Mouse (Mus musculus) midbrain, embryonic 13.5 days (tissue): ENCODE measurements around the gene Slc23a3. TPM values are rescaled to one million over a fixed set of nuclear protein-coding genes. Genes with fewer than 3 reads are reported as not detected.

Experiments used
- ATAC-seq: fragments of 200-750 bp; cut with Nextera tagmentation; 2 replicates; pipeline ENCODE4 v1.8.0; 2017; ENCODE audit warnings: mild to moderate bottlenecking, moderate TSS enrichment, moderate library complexity
- H3K27ac ChIP-seq: fragments of 300-500 bp; sonication (generic); 2 replicates; pipeline ENCODE4 v1.5.1; 2015; ENCODE audit warnings: inconsistent platforms, mild to moderate bottlenecking, moderate library complexity
- H3K27me3 ChIP-seq: fragments of 300-500 bp; sonication (generic); 2 replicates; pipeline ENCODE4 v1.6.1; 2015; ENCODE audit warnings: mild to moderate bottlenecking, inconsistent platforms
- H3K36me3 ChIP-seq: fragments of 300-500 bp; sonication (generic); 2 replicates; pipeline ENCODE4 v1.6.1; 2015; ENCODE audit warnings: mild to moderate bottlenecking, inconsistent platforms
- H3K4me1 ChIP-seq: fragments of 300-500 bp; sonication (generic); replicated peaks from 2 replicates; pipeline ENCODE4 v1.6.1; 2015; ENCODE audit warnings: inconsistent platforms
- H3K4me2 ChIP-seq: fragments of 300-500 bp; sonication (generic); replicated peaks from 2 replicates; pipeline ENCODE4 v1.6.1; 2015; ENCODE audit warnings: moderate library complexity, mild to moderate bottlenecking, inconsistent platforms
- H3K4me3 ChIP-seq: fragments of 300-500 bp; sonication (generic); replicated peaks from 2 replicates; pipeline ENCODE4 v1.5.1; 2015; ENCODE audit warnings: mild to moderate bottlenecking, inconsistent platforms
- H3K9ac ChIP-seq: fragments of 300-500 bp; sonication (generic); replicated peaks from 2 replicates; pipeline ENCODE4 v1.6.1; 2015; ENCODE audit warnings: mild to moderate bottlenecking, inconsistent platforms
- H3K9me3 ChIP-seq: fragments of 300-500 bp; sonication (generic); 2 replicates; pipeline ENCODE4 v1.6.1; 2016; ENCODE audit warnings: mild to moderate bottlenecking, inconsistent platforms
- WGBS: fragments of 180-500 bp; shearing (Covaris S2); methylation state at CpG from one replicate; pipeline ENCODE4 v1.1.7; 2015; 5-methylcytosine and 5-hydroxymethylcytosine counted together
- polyA plus RNA-seq: library from polyadenylated mRNA; unstranded; fragments of >200 nt; fragmentation: Nextera tagmentation; extraction: Ambion mirVana; gene quantifications from 2 replicates; pipeline ENCODE4 v1.2.1, GENCODE M21; 2015

Slc23a3 gene
- not detected in 2 replicates for polyA plus RNA-seq

- WGBS = 68% methylated on average over 12 of the region's 12 CpGs
- no peak within 1 kb of the TSS for H3K9ac ChIP-seq
- no peaks in the 10 kb centered on the region for H3K27me3 ChIP-seq
- no peaks in the 10 kb centered on the region for H3K4me1 ChIP-seq
- no peak within 1 kb of the TSS for H3K27ac ChIP-seq
- ATAC-seq = no peak
- H3K36me3 ChIP-seq = peaks cover 36% of the 10 kb centered on the region
- H3K9me3 ChIP-seq = no peaks in the 10 kb centered on the region
- H3K4me3 ChIP-seq = no peak within 1 kb of the TSS
- no peak within 1 kb of the TSS for H3K4me2 ChIP-seq
These were observed at the start of gene Slc23a3 for GRCm38 (mm10) chr1:75133421-75134207. Slc23a3 (minus strand) TSS chr1:75133890.

GRCm38 (mm10) chr1:75182160-75182559, 48.5 kb upstream of the Slc23a3 start:
- no peak overlapping the region for H3K4me3 ChIP-seq
- H3K4me2 ChIP-seq = no peak overlapping the region
- no peak for ATAC-seq
- H3K4me1 ChIP-seq = peaks cover 25% of the 10 kb centered on the region
- H3K36me3 ChIP-seq = peaks cover 69% of the 10 kb centered on the region
- no peaks in the 10 kb centered on the region for H3K27me3 ChIP-seq
- no peaks in the 10 kb centered on the region for H3K9me3 ChIP-seq
- WGBS = 75% methylated on average over 4 of the region's 4 CpGs
- H3K9ac ChIP-seq = no peak overlapping the region
- H3K27ac ChIP-seq = no peak overlapping the region

- H3K36me3 ChIP-seq = peaks cover 68% of the 10 kb centered on the region
- H3K4me3 ChIP-seq = no peak overlapping the region
- H3K4me2 ChIP-seq = no peak overlapping the region
- H3K27me3 ChIP-seq = no peaks in the 10 kb centered on the region
- H3K27ac ChIP-seq = no peak overlapping the region
- WGBS = 83% methylated on average over 4 of the region's 4 CpGs
- no peak overlapping the region for H3K9ac ChIP-seq
- peaks cover 25% of the 10 kb centered on the region for H3K4me1 ChIP-seq
- no peak for ATAC-seq
- H3K9me3 ChIP-seq = no peaks in the 10 kb centered on the region
These were observed 47.7 kb upstream of the Slc23a3 start for GRCm38 (mm10) chr1:75181377-75181870.

- peak overlapping the region; percentile 62; the same call in 1 of the 2 replicates for H3K4me3 ChIP-seq
- ATAC-seq = peak; percentile 13; the same call in 1 of the 2 replicates
- H3K4me1 ChIP-seq = peaks cover 25% of the 10 kb centered on the region
- H3K27ac ChIP-seq = peak overlapping the region; percentile 19; the same call in 1 of the 2 replicates
- no peaks in the 10 kb centered on the region for H3K9me3 ChIP-seq
- H3K4me2 ChIP-seq = peak overlapping the region; percentile 100
- no peaks in the 10 kb centered on the region for H3K27me3 ChIP-seq
- no peak overlapping the region for H3K9ac ChIP-seq
- WGBS = 43% methylated on average over 7 of the region's 7 CpGs
- H3K36me3 ChIP-seq = peaks cover 68% of the 10 kb centered on the region
These were observed 47.1 kb upstream of the Slc23a3 start for GRCm38 (mm10) chr1:75180741-75181140.

- Histone ChIP-seq H3K36me3 (peaks cover 68% of the 10 kb centered on the region), H3K4me1 (peaks cover 25% of the 10 kb centered on the region), H3K4me3 (peak within 1 kb of the TSS; percentile 62), H3K9ac (peak within 1 kb of the TSS; percentile 81), H3K4me2 (peak within 1 kb of the TSS; percentile 100), H3K9me3 (no peaks in the 10 kb centered on the region), H3K27ac (peak within 1 kb of the TSS; percentile 65), H3K27me3 (no peaks in the 10 kb centered on the region)
- WGBS = under 1% methylated on average over 31 of the region's 31 CpGs
- peak; percentile 94 for ATAC-seq
These were observed 46.5 kb upstream of the Slc23a3 start, which contains the start of gene Abcb6 for GRCm38 (mm10) chr1:75180105-75180590. Abcb6 (minus strand) TSS chr1:75180392.

- Histone ChIP-seq H3K4me2 (peak overlapping the region; percentile 100), H3K4me1 (peaks cover 25% of the 10 kb centered on the region), H3K9me3 (no peaks in the 10 kb centered on the region), H3K27ac (peak overlapping the region; percentile 65), H3K9ac (peak overlapping the region; percentile 81), H3K4me3 (peak overlapping the region; percentile 62), H3K27me3 (no peaks in the 10 kb centered on the region), H3K36me3 (peaks cover 67% of the 10 kb centered on the region)
- WGBS = 11% methylated on average over 23 of the region's 23 CpGs
- no peak; the same call in 1 of the 2 replicates for ATAC-seq
These were observed 45.8 kb upstream of the Slc23a3 start for GRCm38 (mm10) chr1:75179334-75180104.

DNA sequence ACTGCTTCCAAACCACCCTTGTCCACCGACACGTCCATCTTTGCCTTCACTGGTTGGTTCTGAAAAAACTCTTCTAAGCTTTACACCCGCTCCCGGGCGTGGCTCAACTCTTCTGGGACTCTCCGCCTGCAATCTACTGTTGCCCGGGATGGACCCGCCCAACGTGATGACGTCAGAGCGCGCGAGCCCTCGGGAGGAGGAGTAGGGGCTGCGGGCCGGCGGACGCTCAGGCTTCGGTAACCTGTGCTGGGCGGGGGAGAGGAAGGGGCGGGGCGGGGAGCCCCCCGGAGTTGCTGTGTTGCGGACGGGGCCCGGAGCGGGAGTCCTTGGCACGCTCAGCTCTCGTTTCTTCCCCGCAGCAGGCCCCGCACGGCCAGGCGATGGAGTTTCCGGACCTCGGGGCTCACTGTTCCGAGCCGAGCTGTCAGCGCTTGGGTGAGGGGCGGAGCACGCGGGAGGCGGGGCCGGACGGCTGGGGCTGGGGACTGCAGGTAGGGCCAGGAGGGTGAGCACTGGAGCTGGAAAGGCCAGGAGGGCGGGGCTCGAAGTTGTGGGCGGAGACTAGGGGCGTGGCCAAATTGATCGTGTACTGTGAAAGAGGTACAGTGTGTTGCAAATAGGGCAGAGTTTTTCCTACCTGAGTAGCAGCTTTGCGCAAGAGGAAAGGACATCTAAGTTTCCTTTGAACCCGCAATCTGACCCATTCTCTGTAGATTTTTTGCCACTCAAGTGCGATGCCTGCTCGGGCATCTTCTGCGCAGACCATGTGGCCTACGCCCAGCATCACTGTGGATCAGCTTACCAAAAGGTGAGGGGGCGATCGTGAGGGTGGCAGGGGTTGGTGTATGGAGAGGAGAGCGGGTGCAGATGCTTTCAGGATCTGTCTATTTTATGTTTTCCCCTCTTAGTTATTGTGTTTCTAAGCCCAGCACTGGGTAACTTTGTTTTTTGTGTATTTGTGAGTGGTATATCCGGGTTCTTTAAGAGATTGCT, 35.1 kb upstream of the Slc23a3 start, which contains the start of gene Zfand2b:
Gene Zfand2b, plus strand, starts transcription at position 175 of the 993 bp plus-strand sequence.
- peak within 1 kb of the TSS; percentile 70 for H3K9ac ChIP-seq
- 2% methylated on average over 52 of the region's 59 CpGs for whole genome bisulfite sequencing
- H3K27ac ChIP-seq = peak within 1 kb of the TSS; percentile 86
- H3K27me3 ChIP-seq = no peaks in the 10 kb centered on the region
- no peaks in the 10 kb centered on the region for H3K9me3 ChIP-seq
- H3K4me3 ChIP-seq = peak within 1 kb of the TSS; percentile 74
- peaks cover 14% of the 10 kb centered on the region for H3K4me1 ChIP-seq
- H3K36me3 ChIP-seq = peaks cover 37% of the 10 kb centered on the region
- peak; percentile 98 for ATAC-seq
- peak within 1 kb of the TSS; percentile 65 for H3K4me2 ChIP-seq

DNA sequence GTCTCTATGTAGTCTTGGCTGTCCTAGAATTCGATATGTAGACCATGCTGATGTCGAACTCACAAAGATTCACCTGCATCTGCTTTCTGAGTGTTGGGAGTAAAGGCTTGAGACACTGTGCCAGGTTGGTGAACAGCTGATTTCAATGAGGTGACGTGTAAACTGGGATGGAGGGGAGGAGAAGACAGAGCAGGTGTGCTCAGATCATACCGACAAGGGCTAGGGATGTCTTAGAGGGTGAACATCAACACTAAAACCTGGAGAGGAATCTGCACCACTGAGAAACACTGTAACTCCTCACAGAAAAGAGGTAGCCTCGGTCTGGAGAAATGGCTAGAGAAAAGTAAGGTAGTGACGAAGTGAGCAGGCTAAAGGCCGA, 34.4 kb upstream of the Slc23a3 start:
- Histone ChIP-seq H3K27me3 (no peaks in the 10 kb centered on the region), H3K9ac (peak overlapping the region; percentile 70), H3K4me2 (peak overlapping the region; percentile 65), H3K36me3 (peaks cover 31% of the 10 kb centered on the region), H3K9me3 (no peaks in the 10 kb centered on the region), H3K4me1 (peaks cover 14% of the 10 kb centered on the region), H3K27ac (peak overlapping the region; percentile 86), H3K4me3 (peak overlapping the region; percentile 74)
- ATAC-seq = peak; percentile 53
- WGBS = 8% methylated on average over 7 of the region's 7 CpGs

DNA sequence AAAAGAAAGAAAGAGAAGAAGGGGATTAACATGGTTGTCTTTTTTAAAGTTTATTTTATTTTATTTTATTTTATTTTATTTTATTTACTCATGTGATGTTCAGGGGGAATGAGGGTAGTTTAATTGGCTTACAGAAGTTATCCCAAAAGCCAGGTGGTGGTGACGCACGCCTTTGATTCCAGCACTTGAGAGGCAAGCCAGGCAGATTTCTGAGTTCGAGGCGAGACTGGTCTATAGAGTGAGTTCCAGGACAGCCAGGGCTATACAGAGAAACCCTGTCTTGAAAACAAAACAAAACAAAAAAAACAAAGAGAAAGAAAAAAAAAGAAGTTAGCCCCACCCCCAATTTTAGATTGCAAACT, 26.5 kb upstream of the Slc23a3 start:
- no peak for ATAC-seq
- Histone ChIP-seq H3K36me3 (no peaks in the 10 kb centered on the region), H3K4me1 (no peaks in the 10 kb centered on the region), H3K27ac (no peak overlapping the region), H3K4me3 (no peak overlapping the region), H3K27me3 (no peaks in the 10 kb centered on the region), H3K4me2 (no peak overlapping the region), H3K9ac (no peak overlapping the region), H3K9me3 (no peaks in the 10 kb centered on the region)
- 79% methylated on average over 4 of the region's 4 CpGs for WGBS

DNA sequence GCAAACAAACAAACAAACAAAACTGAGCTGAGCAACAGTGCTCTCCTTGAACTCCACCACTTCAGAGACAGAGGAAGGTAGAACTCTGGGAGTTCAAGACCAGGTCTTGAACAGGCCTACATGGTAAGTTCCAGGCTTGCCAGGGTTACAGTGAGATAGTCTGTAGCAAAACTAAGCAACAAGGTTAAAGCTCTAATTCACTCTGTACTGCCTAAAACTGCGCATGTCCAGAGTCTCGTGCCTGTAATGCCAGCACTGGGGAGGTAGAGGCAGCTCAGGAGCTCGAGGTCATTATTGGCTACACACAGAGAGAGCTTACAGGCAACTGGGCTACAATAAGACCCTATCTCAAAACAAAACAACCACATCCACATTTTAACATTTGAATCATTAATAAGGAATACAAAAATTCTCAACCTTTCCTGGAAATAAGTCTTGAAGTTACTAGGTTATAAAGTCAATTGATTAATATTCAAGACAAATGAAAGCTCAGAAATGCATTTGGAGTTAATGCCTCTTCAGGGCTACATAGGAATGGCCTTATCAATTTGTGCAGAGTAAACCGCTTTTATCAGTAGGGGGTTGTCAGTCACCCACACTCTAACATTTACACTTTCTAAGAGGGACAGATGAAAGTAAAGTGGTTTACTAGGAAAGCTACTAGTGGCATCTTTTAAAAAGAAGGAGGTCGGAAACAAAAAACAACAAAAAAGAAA, 26.0 kb upstream of the Slc23a3 start:
- no peaks in the 10 kb centered on the region for H3K9me3 ChIP-seq
- no peak for ATAC-seq
- no peak overlapping the region for H3K9ac ChIP-seq
- no peaks in the 10 kb centered on the region for H3K4me1 ChIP-seq
- H3K4me3 ChIP-seq = no peak overlapping the region
- no peaks in the 10 kb centered on the region for H3K27me3 ChIP-seq
- WGBS = 75% methylated on average over 5 of the region's 5 CpGs
- no peaks in the 10 kb centered on the region for H3K36me3 ChIP-seq
- no peak overlapping the region for H3K27ac ChIP-seq
- no peak overlapping the region for H3K4me2 ChIP-seq
